Mouse (Mus musculus) hindbrain, embryonic 11.5 days (tissue): ENCODE data around the gene Adcy10. TPM values are rescaled to one million over a fixed set of nuclear protein-coding genes. Genes with fewer than 3 reads are reported as not detected.

ENCODE experiments used
- ATAC-seq: fragments of 200-750 bp; cut with Nextera tagmentation; 2 replicates; pipeline ENCODE4 v1.8.0; 2017; ENCODE audit warnings: mild to moderate bottlenecking, moderate TSS enrichment, moderate library complexity; ENCODE audit not compliant: low FRiP score
- DNase-seq: peaks from one replicate; pipeline ENCODE4 v3.0.0-alpha.2; 2015; ENCODE audit warnings: low spot score
- H3K27ac ChIP-seq: fragments of 300-500 bp; sonication (generic); 2 replicates; pipeline ENCODE4 v1.5.1; 2014; ENCODE audit warnings: mild to moderate bottlenecking, low read depth, low read length
- H3K27me3 ChIP-seq: fragments of 300-500 bp; sonication (generic); 2 replicates; pipeline ENCODE4 v1.6.1; 2014; ENCODE audit warnings: mild to moderate bottlenecking, low read length, moderate library complexity, mixed read lengths; ENCODE audit not compliant: control insufficient read depth, insufficient read depth
- H3K36me3 ChIP-seq: fragments of 300-500 bp; sonication (generic); 2 replicates; pipeline ENCODE4 v1.6.1; 2014; ENCODE audit warnings: mild to moderate bottlenecking, low read length, moderate library complexity, mixed read lengths; ENCODE audit not compliant: control insufficient read depth, insufficient read depth
- H3K4me1 ChIP-seq: fragments of 300-500 bp; sonication (generic); replicated peaks from 2 replicates; pipeline ENCODE4 v1.6.1; 2014; ENCODE audit warnings: low read length, mixed read lengths; ENCODE audit not compliant: control insufficient read depth, insufficient read depth
- H3K4me2 ChIP-seq: fragments of 300-500 bp; sonication (generic); replicated peaks from 2 replicates; pipeline ENCODE4 v1.6.1; 2014; ENCODE audit warnings: mild to moderate bottlenecking, low read depth, low read length
- H3K4me3 ChIP-seq: fragments of 300-500 bp; sonication (generic); 2 replicates; pipeline ENCODE4 v1.5.1; 2014; ENCODE audit warnings: low read depth, low read length
- H3K9ac ChIP-seq: fragments of 300-500 bp; sonication (generic); 2 replicates; pipeline ENCODE4 v1.6.1; 2014; ENCODE audit warnings: low read depth, low read length
- H3K9me3 ChIP-seq: fragments of 300-500 bp; sonication (generic); 2 replicates; pipeline ENCODE4 v1.6.1; 2016; ENCODE audit warnings: low read length; ENCODE audit not compliant: control insufficient read depth
- WGBS: fragments of 180-500 bp; shearing (Covaris S2); extraction: QIAGEN DNeasy Blood & Tissue Kit; methylation state at CpG from one replicate; pipeline ENCODE4 v1.1.7; 2014; 5-methylcytosine and 5-hydroxymethylcytosine counted together
- polyA plus RNA-seq: library from polyadenylated mRNA; unstranded; fragments of >200 nt; fragmentation: Nextera tagmentation; extraction: Ambion mirVana; gene quantifications from 2 replicates; pipeline ENCODE4 v1.2.1, GENCODE M21; 2014

Adcy10 gene
- polyA plus RNA-seq, 1 experiment from 2014 or later = 0.15 TPM

- no peaks in the 10 kb centered on the region for H3K9me3 ChIP-seq
- H3K27me3 ChIP-seq = no peaks in the 10 kb centered on the region
- no peak overlapping the region for H3K4me3 ChIP-seq
- no peak overlapping the region for H3K9ac ChIP-seq
- no peak for ATAC-seq
- no peak overlapping the region for H3K4me2 ChIP-seq
- no peaks in the 10 kb centered on the region for H3K4me1 ChIP-seq
- H3K27ac ChIP-seq = no peak overlapping the region
- no peak for DNase-seq
- peaks cover 5% of the 10 kb centered on the region; the same call in 1 of the 2 replicates for H3K36me3 ChIP-seq
- WGBS = 56% methylated on average over 7 of the region's 7 CpGs
These were observed 131.7 kb downstream of the Adcy10 start for GRCm38 (mm10) chr1:165616652-165617051.

- H3K4me2 ChIP-seq = no peak overlapping the region
- ATAC-seq (peak; percentile 34; the same call in 1 of the 2 replicates), DNase-seq (no peak)
- no peaks in the 10 kb centered on the region for H3K27me3 ChIP-seq
- H3K4me1 ChIP-seq = no peaks in the 10 kb centered on the region
- H3K27ac ChIP-seq = no peak overlapping the region
- peaks cover 5% of the 10 kb centered on the region; the same call in 1 of the 2 replicates for H3K36me3 ChIP-seq
- H3K9me3 ChIP-seq = no peaks in the 10 kb centered on the region
- no peak overlapping the region for H3K4me3 ChIP-seq
- 21% methylated on average over 15 of the region's 15 CpGs for WGBS
- H3K9ac ChIP-seq = no peak overlapping the region
These were observed 132.3 kb downstream of the Adcy10 start for GRCm38 (mm10) chr1:165617166-165617891.

GRCm38 (mm10) chr1:165618201-165618624 lies 133.2 kb downstream of the Adcy10 start:
- Histone ChIP-seq H3K27ac (no peak overlapping the region), H3K4me3 (no peak overlapping the region), H3K9ac (no peak overlapping the region), H3K27me3 (no peaks in the 10 kb centered on the region), H3K9me3 (no peaks in the 10 kb centered on the region), H3K4me1 (no peaks in the 10 kb centered on the region), H3K4me2 (no peak overlapping the region), H3K36me3 (peaks cover 5% of the 10 kb centered on the region; the same call in 1 of the 2 replicates)
- DNase-seq (no peak), ATAC-seq (no peak; the same call in 1 of the 2 replicates)
- WGBS = 59% methylated on average over 9 of the region's 9 CpGs

- no peaks in the 10 kb centered on the region for H3K9me3 ChIP-seq
- H3K4me2 ChIP-seq = no peak overlapping the region
- no peaks in the 10 kb centered on the region for H3K36me3 ChIP-seq
- 88% methylated on average over 5 of the region's 5 CpGs for WGBS
- DNase-seq (no peak), ATAC-seq (no peak)
- no peaks in the 10 kb centered on the region for H3K27me3 ChIP-seq
- no peak overlapping the region for H3K27ac ChIP-seq
- H3K9ac ChIP-seq = no peak overlapping the region
- no peak overlapping the region for H3K4me3 ChIP-seq
- H3K4me1 ChIP-seq = no peaks in the 10 kb centered on the region
These were observed 140.1 kb downstream of the Adcy10 start for GRCm38 (mm10) chr1:165625058-165625457.

GRCm38 (mm10) chr1:165625896-165626295 lies 140.9 kb downstream of the Adcy10 start:
- Histone ChIP-seq H3K9ac (no peak overlapping the region), H3K36me3 (no peaks in the 10 kb centered on the region), H3K4me3 (no peak overlapping the region), H3K27ac (no peak overlapping the region), H3K27me3 (no peaks in the 10 kb centered on the region), H3K9me3 (no peaks in the 10 kb centered on the region), H3K4me1 (no peaks in the 10 kb centered on the region), H3K4me2 (no peak overlapping the region)
- WGBS = 92% methylated on average over 5 of the region's 5 CpGs
- DNase-seq (no peak), ATAC-seq (no peak)

Other genes with a start within 250 kb of the Adcy10 start
- 111 and 117 TPM in 2 replicates for gene Tiprl, start 248.2 kb upstream of the Adcy10 start, polyA plus RNA-seq
- gene Gpr161, start 189.4 kb upstream of the Adcy10 start, polyA plus RNA-seq = 2.6 and 3.3 TPM in 2 replicates
- 11.8 and 11.9 TPM in 2 replicates for gene Dcaf6, start 24.7 kb upstream of the Adcy10 start, polyA plus RNA-seq
- gene Mpc2, start 24.5 kb upstream of the Adcy10 start, polyA plus RNA-seq = 127 and 129 TPM in 2 replicates
- gene Mpzl1, start 149.4 kb downstream of the Adcy10 start, polyA plus RNA-seq = 149 and 150 TPM in 2 replicates
- gene Rcsd1, start 224.6 kb downstream of the Adcy10 start, polyA plus RNA-seq = 8.5 and 9.4 TPM in 2 replicates